Mouse (Mus musculus) c-Kit-positive CD71-positive TER-119-negative erythroid progenitor cells, embryonic 14.5 days (primary cell): Measurements from ENCODE around the gene Clstn1.

Source experiments
- DNase-seq: peaks from one replicate; pipeline ENCODE4 v3.0.0-alpha.2; 2013; ENCODE audit warnings: low read depth

Clstn1 gene

GRCm38 (mm10) chr4:149675378-149676261 is 89.4 kb downstream of the Clstn1 start:
- DNase-seq = peak; percentile 60

GRCm38 (mm10) chr4:149678006-149678405 is 91.7 kb downstream of the Clstn1 start:
- DNase-seq = no peak

GRCm38 (mm10) chr4:149679056-149679770 is 92.9 kb downstream of the Clstn1 start:
- no peak for DNase-seq

GRCm38 (mm10) chr4:149683875-149684274 is 97.6 kb downstream of the Clstn1 start:
- no peak for DNase-seq

GRCm38 (mm10) chr4:149684841-149685623 is 98.8 kb downstream of the Clstn1 start:
- no peak for DNase-seq

- no peak for DNase-seq
These were observed 102.6 kb downstream of the Clstn1 start for GRCm38 (mm10) chr4:149688861-149689260.

GRCm38 (mm10) chr4:149689822-149690700 is 103.8 kb downstream of the Clstn1 start:
- no peak for DNase-seq

GRCm38 (mm10) chr4:149690828-149691280 is 104.6 kb downstream of the Clstn1 start:
- no peak for DNase-seq

- no peak for DNase-seq
These were observed 105.1 kb downstream of the Clstn1 start for GRCm38 (mm10) chr4:149691368-149691767.

- DNase-seq = no peak
These were observed 110.1 kb downstream of the Clstn1 start for GRCm38 (mm10) chr4:149696189-149696971.

- no peak for DNase-seq
These were observed 111.4 kb downstream of the Clstn1 start for GRCm38 (mm10) chr4:149697506-149698196.

- DNase-seq = no peak
These were observed 112.0 kb downstream of the Clstn1 start for GRCm38 (mm10) chr4:149698197-149698821.
